Mouse (Mus musculus) liver, adult (tissue): Measurements from ENCODE around the gene Eif4ebp2.
A peak's percentile ranks its signal among the peaks of the same experiment; 100 is the strongest.

Experiments
- GATA4 ChIP-seq: IDR thresholded peaks from 2 replicates; pipeline ENCODE4 v1.6.1; 2014; ENCODE audit warnings: mild to moderate bottlenecking, low read length; ENCODE audit not compliant: insufficient replicate concordance

Gene Eif4ebp2

DNA sequence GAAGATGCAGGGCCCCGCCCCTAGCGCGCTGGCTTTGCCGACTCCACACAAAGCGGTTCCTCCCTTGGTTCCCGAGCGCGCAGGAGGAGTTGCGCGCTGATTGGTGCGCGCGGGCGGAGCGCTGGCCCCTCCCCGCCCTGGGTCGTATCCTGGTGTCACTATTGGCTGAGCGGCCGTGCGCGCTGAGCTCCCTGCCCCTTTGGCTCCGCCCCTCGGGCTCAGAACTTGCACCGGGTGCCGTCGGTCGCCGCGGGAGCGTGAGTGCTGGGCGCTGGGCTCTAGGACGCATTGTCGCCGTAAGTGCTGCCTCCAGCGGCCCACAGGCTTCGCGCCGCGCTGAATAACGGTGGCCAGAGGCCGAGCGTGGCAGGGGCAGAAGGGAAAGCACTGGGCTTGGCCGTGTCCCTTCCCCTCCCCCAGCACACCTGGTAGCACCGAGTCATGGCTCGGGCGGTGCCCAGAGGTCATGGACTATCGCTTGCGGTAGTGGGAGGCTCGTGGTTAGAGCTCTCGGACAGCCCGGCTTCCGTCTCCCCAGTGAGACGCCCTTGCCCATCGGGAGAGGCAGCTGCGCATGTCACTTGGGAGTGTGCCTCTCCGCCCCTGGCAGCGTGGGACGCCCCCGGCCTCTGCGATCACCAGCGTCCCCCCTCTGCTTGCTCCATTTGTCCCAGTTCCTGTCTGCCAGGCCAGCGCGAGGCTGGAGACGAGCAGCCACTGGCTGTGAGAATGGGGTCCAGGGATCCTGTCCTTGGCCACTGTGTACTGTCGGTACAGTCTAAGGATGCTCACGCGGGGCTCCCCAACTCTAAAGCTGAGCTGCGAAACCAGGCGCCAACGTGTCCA is 23.4 kb upstream of the Eif4ebp2 start, which contains the start of gene Lrrc20:
Gene Lrrc20, plus strand, starts transcription at position 208 of the 846 bp plus-strand sequence.
- peak; percentile 36; the same call in 1 of the 2 replicates for TF ChIP-seq GATA4

DNA sequence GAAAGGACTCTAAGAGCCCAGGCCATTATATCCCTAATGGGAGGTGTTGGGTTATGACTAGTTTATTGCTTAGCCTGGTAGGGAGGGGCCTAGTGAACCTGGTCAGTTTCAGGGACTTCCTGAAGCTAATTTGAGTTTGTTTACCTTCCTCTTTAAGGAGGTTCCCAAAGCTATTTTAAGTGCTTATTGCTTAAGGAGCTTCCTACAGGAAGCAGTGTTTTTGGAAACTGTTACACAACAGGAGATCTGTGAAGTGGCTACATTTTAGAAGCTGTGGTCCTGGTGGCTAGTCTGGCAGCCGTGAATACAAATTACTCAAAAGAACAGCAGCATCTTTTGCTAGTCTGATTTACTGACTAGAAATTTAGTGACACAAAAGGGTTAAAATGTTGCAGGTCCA is 21.9 kb upstream of the Eif4ebp2 start:
- TF ChIP-seq GATA4: no peak

DNA sequence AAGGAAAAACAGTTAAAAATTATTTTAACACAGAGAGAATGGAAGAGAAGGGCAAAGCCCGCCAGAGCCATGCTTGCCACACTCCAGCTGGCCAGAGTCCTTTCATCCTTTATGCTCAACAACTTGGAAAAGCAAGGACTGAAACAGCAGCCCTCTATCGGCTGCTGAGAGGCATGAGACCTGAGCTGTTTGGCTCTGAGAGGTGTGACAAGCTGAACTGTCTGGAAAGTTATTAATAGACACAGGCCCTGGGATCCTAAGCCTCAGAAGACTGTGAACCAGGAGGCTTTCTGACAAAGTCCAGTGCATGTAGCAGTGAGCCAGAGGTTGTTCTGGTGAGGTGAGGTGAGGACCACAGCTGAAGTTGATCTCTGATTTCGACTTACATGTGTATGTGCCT is 21.2 kb upstream of the Eif4ebp2 start:
- no peak for TF ChIP-seq GATA4

DNA sequence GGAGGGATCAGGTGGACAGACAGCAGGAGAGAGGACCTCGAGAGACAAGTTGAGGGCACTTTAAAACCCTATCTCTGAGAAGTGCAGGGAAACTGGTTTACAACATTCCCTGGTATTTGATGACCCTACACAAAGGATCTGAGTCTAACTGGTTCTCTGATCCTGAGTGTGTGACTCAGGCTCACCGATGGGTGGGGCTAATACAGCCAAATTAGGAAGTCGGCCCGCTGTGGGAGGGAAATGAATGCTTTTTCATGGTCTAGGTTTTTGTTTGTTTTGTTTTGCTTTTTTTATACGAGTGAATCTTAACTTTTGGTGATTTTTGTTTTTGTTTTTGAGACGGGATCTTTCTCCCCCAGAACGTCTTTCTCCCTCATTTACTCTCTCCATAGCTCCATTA is 16.4 kb upstream of the Eif4ebp2 start:
- no peak for TF ChIP-seq GATA4

DNA sequence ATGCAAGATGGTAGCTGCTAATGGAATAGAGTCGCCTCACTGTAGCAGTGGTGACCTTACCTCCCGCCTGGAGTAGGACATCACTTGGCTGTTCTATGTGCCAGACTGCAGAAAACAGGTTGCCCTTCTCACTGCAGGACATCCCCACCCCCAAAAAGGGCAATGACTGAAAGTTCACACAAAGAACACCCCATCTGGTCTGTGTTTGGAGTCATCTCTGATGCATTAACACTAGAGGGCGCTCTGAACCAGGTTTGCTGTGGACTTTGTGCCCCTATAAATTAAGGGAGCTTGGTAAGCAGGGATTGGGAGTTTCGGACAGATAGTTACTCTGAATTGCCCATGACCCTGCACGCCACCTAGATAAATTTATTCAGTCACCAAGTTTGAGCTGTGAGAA is 14.4 kb upstream of the Eif4ebp2 start:
- TF ChIP-seq GATA4: no peak

DNA sequence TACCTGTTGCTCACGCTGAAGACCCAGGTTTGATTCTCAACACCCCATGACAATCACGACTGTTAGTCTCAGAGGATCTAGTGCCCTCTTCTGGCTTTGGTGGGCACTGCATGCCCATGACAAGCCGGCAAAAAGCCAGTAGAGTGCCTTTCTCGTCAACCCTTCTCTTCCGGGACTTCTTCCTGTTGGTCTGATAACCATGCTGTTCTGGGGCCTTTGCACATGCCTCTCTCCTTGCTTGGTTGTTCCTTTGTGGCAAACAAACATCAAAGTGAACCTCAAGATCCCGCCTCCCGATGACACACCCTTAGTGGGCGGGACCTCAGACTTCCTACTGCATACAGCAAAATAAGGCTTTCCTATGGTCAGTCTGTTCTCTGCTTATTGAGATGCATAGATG is 13.8 kb upstream of the Eif4ebp2 start:
- no peak for TF ChIP-seq GATA4

DNA sequence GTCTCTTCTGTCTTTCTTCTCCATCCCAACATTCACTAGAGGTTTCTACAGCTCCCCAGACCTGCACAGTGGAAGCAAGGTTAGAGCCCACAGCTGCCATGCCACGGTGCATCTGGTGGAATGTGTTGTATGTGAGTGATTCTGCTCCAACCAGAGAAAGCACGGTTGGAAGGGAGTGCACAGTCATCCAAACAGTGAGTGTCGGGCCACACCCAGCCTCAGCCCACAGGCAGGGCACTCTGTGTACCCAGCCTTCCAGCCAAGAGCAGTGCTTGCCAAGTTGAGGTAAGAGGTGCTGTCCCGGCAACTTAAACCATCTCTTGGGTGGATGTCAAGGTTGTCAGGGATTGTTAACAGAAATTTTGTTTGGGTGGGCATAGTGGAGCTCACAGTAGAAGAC is 12.5 kb upstream of the Eif4ebp2 start:
- TF ChIP-seq GATA4: no peak

DNA sequence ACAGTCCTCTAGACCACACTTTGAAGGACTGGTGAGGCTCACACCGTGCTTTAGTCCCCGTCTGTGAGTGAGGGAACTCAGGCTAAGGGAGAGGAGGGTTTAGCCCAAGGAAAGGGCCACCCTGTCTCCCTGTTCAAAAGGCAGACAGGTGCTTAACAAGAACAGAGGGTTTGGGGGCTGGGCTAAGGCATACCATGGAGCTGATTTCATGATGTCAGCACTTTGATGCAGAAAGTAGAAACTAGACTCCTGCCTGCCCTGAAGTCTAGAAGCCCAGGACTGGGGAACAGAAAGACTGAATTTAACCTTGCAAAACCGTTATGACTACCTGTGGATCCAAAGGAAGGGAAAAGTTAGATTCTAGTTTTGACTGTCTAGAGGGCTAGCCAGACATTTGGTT is 4.7 kb upstream of the Eif4ebp2 start:
- TF ChIP-seq GATA4: no peak

DNA sequence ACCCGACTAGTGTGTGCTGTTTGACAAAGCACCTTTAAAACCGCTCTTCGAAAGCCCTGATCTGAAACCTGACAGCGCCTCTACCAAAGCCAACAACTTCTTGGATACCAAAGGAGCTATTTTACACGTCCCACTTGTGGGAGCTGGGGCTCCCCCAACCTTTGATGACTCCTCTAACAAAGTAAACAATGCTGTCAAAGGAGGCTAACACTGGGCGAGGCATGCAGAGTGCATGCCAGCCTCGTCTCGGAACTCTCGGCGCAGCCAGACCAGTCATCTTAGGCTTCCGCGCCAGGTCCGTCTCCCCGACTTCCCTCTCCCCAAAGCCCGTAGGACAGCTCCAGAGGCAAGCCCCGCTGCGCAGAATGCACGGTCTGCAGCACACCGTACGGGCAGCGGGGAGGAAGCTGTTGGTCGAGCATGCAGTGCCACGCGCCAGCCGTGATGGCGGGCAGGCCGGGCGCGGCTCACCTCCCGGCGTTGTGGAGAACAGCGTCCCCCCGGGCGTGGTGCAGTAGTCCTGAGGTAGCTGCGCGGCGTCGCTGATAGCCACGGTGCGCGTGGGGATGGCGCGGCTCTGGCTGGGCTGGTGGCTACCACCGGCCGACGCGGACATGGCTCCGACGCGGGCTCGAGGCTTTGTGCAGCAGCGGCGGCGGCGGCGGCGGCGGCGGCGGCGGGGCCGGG is 387 bp downstream of the Eif4ebp2 start:
- TF ChIP-seq GATA4: no peak

DNA sequence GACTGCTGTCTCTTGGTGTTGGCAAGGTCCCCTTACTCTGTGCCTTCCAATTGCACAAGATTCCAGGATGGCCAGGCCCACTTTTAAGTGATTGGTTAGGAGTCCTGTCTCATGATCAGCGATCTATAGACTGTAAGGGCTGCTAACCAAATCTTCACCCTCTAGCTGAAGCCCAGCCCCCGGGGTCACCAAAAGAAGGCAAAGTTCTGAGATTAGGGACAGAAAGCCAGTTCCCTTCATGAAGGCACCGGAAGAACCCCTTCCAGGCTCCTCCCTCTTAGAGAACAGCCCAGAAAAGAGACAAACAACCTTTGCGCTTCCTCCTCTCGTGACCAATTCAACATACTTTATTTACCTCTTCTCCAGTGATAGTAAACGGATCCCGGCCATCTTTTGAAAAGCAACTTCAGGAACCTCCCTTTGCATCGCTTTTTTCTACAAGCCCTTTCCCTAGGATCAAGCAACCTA is 964 bp downstream of the Eif4ebp2 start:
- peak; percentile 59; the same call in 1 of the 2 replicates for TF ChIP-seq GATA4

DNA sequence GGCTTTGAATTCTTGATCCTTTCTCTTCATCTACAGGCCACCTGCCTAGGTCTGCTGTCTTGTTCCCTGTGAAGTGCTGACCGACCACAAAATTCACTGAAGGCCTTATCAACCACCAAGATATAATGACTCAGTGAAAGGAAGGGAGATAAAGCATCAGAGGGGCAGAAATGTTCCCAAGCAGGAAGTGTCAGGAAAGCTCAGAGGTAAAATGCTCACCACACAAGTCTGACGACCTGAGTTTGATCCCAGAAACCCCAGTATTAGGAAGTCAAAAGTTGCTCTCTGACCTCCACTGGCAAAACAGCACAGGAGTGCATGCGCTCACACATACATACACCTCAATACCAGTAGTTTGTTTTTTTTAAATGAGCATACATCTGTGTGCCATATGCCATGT is 3.6 kb downstream of the Eif4ebp2 start:
- peak; percentile 76 for TF ChIP-seq GATA4

DNA sequence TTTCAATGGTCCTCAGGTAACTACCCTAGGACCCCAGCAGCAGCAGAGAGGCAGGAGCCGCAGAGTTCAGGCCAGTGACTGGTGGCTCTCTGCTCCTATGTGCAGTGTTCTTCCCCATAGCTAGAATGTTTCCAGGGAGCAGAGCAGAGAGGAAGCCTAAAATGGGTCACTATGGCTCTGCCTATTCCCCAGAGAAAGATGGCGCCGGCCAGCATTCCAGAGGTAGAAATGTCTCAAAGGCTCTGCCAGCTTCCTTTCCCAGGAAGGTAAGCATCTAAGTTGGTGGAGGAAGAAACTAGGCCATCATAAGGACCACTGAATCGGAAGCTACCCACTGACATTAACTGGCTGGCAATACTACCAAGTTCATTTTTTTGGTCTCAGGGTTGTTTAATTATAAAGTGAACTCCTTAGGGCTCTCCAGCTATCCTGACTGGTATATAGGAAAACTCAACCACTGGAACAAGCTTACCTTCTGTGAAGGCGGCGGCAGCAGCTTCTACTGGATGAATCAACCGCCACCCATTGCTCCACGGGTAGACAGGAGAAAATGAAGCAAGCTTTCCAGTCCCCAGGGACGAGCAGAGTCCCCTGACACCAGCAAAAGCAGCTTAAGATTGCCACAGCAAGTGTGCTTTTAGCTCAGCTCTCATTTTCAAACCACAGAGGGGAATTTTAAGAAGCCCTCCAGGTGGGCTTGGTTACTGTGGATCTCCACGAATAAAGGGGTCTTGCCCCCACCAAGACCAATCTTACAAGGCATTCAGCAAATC is 4.7 kb downstream of the Eif4ebp2 start:
- TF ChIP-seq GATA4: no peak

DNA sequence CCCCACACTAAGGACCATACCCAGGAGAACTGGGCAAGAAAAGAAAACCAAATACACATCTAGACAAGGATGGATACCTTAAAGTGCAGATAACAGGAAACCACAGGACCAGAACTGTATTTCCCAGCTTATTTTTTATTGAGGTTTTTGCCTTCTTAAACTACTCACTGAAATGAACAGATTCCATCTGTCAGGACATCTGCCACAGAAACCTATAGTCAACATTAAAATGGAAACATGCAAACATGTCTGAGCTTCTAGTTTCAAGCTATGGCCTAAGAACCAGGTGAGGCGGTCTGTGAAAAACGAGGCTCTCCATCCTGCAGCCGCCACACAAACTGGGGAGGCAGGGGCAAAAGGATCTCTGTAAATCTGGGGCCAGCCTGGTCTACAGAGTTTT is 7.4 kb downstream of the Eif4ebp2 start:
- no peak for TF ChIP-seq GATA4

DNA sequence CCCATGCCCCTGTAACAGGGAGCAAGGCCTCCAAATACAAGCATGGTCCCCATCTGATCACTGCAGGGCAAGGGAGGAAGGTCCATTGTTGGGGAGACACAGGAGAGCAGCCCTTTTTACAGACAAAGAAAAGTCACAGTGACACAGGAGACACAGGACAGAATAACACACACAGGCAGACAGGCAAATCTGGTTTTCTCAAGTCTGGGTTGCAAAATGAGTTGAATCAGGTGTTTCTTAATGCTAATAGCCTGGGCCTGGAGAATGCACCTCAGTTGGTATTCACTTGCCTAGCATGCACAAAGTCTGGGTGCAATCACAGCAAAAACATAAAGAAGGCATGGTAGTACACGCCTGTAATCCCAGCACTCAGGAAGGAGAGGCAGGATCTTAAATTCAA is 8.6 kb downstream of the Eif4ebp2 start:
- no peak for TF ChIP-seq GATA4

DNA sequence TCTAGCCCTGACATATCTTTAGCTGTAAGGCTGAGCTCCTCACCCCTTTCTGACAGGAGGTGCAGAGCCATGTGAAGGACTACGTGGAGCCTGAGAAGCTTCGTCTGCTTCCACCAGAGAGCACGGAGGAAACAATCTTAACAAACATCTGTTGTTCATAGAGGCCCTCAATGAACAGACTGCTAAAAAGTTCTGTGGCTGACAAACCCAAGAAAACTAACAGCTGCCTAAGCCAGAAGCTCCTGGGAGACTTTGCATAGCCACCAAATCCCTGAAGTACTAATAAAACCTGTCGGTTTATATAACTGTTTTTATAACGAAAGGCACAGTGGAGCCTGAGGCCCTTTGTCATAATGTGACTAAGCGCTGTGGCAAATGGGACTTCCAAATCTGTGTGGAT is 9.0 kb downstream of the Eif4ebp2 start:
- no peak for TF ChIP-seq GATA4
